Mouse (Mus musculus): ENCODE measurements around the gene Krt33b. TPM values are rescaled to one million over a fixed set of nuclear protein-coding genes. Genes with fewer than 3 reads are reported as not detected.

The Krt33b gene
- polyA plus RNA-seq (2015; fragmentation: Nextera tagmentation; extraction: Ambion mirVana): 0.14 and 0.22 TPM in 2 replicates

DNA sequence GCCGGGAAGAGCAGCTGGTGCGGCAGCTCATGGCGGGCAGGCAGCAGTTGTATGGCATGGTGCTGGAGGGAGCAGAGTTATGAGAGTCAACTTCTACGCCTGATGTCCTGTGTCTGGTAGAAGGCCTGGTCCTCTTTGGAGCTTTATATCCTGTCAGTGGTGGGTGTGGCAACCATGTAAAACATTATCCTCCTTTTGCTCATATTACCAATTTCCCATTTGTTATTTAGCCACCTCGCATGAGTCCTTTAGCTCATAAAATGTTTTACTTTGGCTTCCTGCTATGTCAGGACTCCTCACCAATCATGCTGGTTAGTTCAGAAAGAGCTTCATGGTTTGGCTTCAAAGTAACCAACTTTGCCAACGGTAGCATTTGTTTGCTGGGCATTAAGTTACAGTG lies at the start of gene Krt33b:
Gene Krt33b, minus strand, starts transcription at position 101 of the 400 bp plus-strand sequence.

DNA sequence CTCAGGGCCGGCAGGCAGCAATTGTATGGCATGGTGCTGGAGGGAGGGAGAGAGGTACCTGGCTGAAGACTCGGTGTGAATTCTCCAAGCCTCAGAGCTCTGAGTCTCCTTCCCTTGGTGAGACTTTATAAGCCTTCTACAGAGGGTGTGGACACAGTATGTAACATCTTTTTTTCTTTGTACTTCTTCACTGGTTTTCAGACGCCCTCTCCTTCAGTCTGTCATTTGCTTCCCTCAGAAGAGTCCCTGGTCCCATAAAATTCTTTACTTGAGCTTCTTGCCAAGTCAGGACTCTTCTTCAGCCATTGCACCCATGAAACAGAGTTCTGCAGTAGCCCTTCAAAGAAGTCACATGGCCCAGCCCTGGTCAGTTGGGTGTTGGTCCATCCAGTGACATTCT lies 20.8 kb upstream of the Krt33b start, which contains the start of gene Krt31:
Gene Krt31, minus strand, starts transcription at position 101 of the 400 bp plus-strand sequence.

DNA sequence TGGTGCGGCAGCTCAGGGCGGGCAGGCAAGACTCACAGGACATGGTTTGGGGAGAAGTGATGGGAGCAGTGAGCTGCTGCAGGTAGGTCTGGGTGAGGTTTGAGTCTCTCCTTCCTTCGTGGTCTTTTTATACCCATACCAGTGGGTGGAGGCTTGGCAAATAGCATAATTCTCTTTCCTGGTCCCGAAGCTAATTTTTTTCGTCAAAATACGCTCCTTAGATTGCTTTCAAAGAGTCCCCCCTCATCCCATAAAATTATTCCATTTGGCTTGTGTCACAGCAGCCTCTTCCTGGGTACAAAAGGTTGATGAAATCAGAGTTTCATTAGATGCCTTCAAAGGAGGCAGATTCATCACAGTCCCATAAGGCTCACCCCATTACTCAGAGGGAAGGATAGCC lies 11.8 kb upstream of the Krt33b start, which contains the start of gene Krt34:
Gene Krt34, minus strand, starts transcription at position 101 of the 400 bp plus-strand sequence.

DNA sequence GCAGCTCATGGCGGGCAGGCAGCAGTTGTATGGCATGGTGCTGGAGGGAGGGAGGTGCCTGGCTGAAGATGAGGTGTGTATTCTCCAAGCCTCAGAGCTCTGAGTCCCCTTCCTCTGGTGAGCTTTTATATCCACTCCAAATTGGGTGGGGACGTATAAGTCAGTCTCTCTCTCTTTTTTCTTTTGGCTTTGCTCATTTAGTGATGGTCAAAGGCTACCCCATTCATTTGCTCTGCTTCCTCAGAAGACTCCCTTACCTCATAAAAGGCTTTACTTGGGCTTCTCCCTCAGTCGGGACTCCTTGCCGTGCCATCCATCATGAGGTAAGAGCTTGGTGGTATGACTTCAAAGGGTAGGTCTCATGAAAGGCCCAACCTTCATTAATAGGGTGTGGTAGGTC lies 13.6 kb downstream of the Krt33b start, which contains the start of gene Krt33a:
Gene Krt33a, minus strand, starts transcription at position 101 of the 400 bp plus-strand sequence.

DNA sequence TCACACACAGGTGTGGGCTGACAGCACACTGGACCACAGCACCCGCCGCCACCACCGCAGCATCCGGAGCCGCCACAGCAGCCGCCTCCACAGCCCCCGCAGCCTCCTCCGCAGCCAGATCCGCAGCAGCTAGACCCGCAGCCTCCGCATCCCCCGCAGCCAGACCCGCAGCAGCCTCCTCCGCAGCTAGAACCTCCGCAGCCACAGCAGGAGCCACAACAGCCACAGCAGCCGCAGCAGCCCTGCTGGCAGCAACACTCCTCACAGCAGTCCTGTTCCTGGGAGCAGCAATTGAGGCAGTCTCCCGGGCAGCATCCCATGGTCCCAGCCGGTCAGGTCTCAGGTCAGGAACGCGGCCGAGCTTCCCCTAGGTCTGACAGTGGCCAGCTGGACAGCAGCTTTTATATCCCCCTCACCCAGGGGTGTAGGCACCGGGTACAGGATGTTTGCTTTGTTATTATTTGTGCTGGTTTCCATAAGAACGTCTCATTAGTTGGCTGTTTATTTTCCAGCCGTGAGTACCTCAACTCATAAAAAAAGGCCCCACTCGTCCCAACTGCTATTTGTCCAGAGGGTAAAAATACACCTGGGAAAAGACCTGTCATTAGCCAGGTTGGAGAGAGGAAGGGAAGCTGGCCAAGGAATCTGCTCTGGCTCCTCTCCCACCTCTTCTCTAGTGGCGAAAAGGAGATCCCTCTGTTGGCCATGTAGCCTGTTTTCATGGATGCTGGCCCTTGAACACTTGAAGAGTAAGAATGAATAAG lies 35.9 kb downstream of the Krt33b start, which contains the start of gene Krtap17-1:
Gene Krtap17-1, minus strand, starts transcription at position 375 of the 764 bp plus-strand sequence.

DNA sequence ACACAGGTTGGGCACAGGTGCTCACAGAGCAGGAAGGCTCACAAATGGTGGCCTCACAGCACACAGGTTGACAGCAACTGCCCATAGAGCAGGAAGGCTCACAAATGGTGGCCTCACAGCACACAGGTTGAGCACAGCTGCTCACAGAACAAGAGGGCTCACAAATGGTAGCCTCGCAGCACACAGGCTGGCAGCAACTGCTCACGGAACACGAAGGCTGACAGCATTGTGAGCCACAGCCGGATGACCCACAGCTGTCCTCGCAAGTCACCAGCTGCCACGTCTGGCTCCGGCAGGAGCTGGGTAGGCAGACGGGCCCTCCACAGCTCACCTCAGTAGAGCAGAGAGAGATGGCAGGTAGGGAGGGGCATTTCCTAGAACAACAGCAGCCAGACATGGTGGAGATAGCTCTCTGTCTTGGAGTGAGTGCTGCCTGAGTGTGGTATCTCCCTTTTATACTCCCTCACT lies 43.5 kb downstream of the Krt33b start, which contains the start of gene Krtap16-1:
Gene Krtap16-1, minus strand, starts transcription at position 418 of the 468 bp plus-strand sequence.

DNA sequence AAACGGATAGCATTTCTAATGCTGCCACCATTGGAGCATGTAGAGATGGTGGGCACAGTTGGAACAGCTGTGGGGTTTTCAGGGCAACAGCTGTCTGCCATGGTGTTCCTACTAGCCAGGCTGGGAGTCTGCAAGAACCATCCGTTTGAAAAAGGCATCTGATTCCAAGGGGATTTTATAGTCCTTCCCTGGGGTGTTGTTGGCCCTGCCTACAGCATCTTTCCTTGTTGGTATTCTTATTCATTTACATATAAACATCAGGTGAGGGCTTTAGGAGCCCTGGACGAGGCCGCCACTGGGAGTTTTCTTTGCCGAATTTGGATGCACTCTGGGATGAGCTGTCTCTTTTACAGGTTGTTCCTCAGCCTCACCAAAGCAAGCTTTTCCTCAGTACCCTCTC lies 50.7 kb downstream of the Krt33b start, which contains the start of gene Krtap29-1:
Gene Krtap29-1, minus strand, starts transcription at position 101 of the 400 bp plus-strand sequence.

Other genes starting within 250 kb of the Krt33b start
- gene Krtap4-8, start 249.2 kb downstream of the Krt33b start, polyA plus RNA-seq (2015; fragmentation: Nextera tagmentation; extraction: Ambion mirVana): not detected in 2 replicates
- not detected in 2 replicates for gene Krtap4-9, start 244.7 kb downstream of the Krt33b start, polyA plus RNA-seq (2015; fragmentation: Nextera tagmentation; extraction: Ambion mirVana)
- gene Gm11596, start 236.4 kb downstream of the Krt33b start, polyA plus RNA-seq (2015; fragmentation: Nextera tagmentation; extraction: Ambion mirVana): not detected in 2 replicates
- gene Gm11569, start 230.9 kb downstream of the Krt33b start, polyA plus RNA-seq (2015; fragmentation: Nextera tagmentation; extraction: Ambion mirVana): not detected in 2 replicates
- not detected in 2 replicates for gene Gm11554, start 225.4 kb downstream of the Krt33b start, polyA plus RNA-seq (2015; fragmentation: Nextera tagmentation; extraction: Ambion mirVana)
- not detected in 2 replicates for gene Krtap4-13, start 220.0 kb downstream of the Krt33b start, polyA plus RNA-seq (2015; fragmentation: Nextera tagmentation; extraction: Ambion mirVana)
- not detected in 2 replicates for gene Gm11564, start 214.2 kb downstream of the Krt33b start, polyA plus RNA-seq (2015; fragmentation: Nextera tagmentation; extraction: Ambion mirVana)
- gene 2300003K06Rik, start 191.8 kb downstream of the Krt33b start, polyA plus RNA-seq (2015; fragmentation: Nextera tagmentation; extraction: Ambion mirVana): not detected in 2 replicates
- not detected in 2 replicates for gene Krtap4-16, start 178.3 kb downstream of the Krt33b start, polyA plus RNA-seq (2015; fragmentation: Nextera tagmentation; extraction: Ambion mirVana)
- gene Gm11568, start 172.0 kb downstream of the Krt33b start, polyA plus RNA-seq (2015; fragmentation: Nextera tagmentation; extraction: Ambion mirVana): not detected in 2 replicates
- not detected in 2 replicates for gene Gm11559, start 165.4 kb downstream of the Krt33b start, polyA plus RNA-seq (2015; fragmentation: Nextera tagmentation; extraction: Ambion mirVana)
- not detected in 2 replicates for gene Krtap9-1, start 156.5 kb downstream of the Krt33b start, polyA plus RNA-seq (2015; fragmentation: Nextera tagmentation; extraction: Ambion mirVana)
- gene Gm11567, start 150.7 kb downstream of the Krt33b start, polyA plus RNA-seq (2015; fragmentation: Nextera tagmentation; extraction: Ambion mirVana): not detected in 2 replicates
- not detected in 2 replicates for gene Krtap31-1, start 121.9 kb downstream of the Krt33b start, polyA plus RNA-seq (2015; fragmentation: Nextera tagmentation; extraction: Ambion mirVana)
- not detected in 2 replicates for gene Gm11565, start 115.1 kb downstream of the Krt33b start, polyA plus RNA-seq (2015; fragmentation: Nextera tagmentation; extraction: Ambion mirVana)
- not detected in 2 replicates for gene Krtap31-2, start 93.6 kb downstream of the Krt33b start, polyA plus RNA-seq (2015; fragmentation: Nextera tagmentation; extraction: Ambion mirVana)
- not detected in 2 replicates for gene Krtap9-5, start 81.4 kb downstream of the Krt33b start, polyA plus RNA-seq (2015; fragmentation: Nextera tagmentation; extraction: Ambion mirVana)
- gene Krtap29-1, start 50.8 kb downstream of the Krt33b start, polyA plus RNA-seq (2015; fragmentation: Nextera tagmentation; extraction: Ambion mirVana): not detected in 2 replicates
- 0.15 TPM in 2 replicates for gene Krtap16-1, start 43.3 kb downstream of the Krt33b start, polyA plus RNA-seq (2015; fragmentation: Nextera tagmentation; extraction: Ambion mirVana)
- 3.1 and 3.3 TPM in 2 replicates for gene Krtap17-1, start 35.9 kb downstream of the Krt33b start, polyA plus RNA-seq (2015; fragmentation: Nextera tagmentation; extraction: Ambion mirVana)
- gene Krt33a, start 13.7 kb downstream of the Krt33b start, polyA plus RNA-seq (2015; fragmentation: Nextera tagmentation; extraction: Ambion mirVana): not detected in 2 replicates
- gene Krt34, start 11.7 kb upstream of the Krt33b start, polyA plus RNA-seq (2015; fragmentation: Nextera tagmentation; extraction: Ambion mirVana): 0.09 TPM in 1 of 2 replicates, not detected in the other
- gene Krt31, start 20.7 kb upstream of the Krt33b start, polyA plus RNA-seq (2015; fragmentation: Nextera tagmentation; extraction: Ambion mirVana): not detected in 2 replicates
- not detected in 2 replicates for gene Krt32, start 58.4 kb upstream of the Krt33b start, polyA plus RNA-seq (2015; fragmentation: Nextera tagmentation; extraction: Ambion mirVana)
- gene Krt35, start 66.4 kb upstream of the Krt33b start, polyA plus RNA-seq (2015; fragmentation: Nextera tagmentation; extraction: Ambion mirVana): 0.19 and 0.25 TPM in 2 replicates
- gene Krt36, start 75.8 kb upstream of the Krt33b start, polyA plus RNA-seq (2015; fragmentation: Nextera tagmentation; extraction: Ambion mirVana): 0.09 TPM in 1 of 2 replicates, not detected in the other
- 0.18 and 0.27 TPM in 2 replicates for gene Krt13, start 91.7 kb upstream of the Krt33b start, polyA plus RNA-seq (2015; fragmentation: Nextera tagmentation; extraction: Ambion mirVana)
- 0.13 and 0.25 TPM in 2 replicates for gene Krt15, start 106.1 kb upstream of the Krt33b start, polyA plus RNA-seq (2015; fragmentation: Nextera tagmentation; extraction: Ambion mirVana)
- gene Krt19, start 118.8 kb upstream of the Krt33b start, polyA plus RNA-seq (2015; fragmentation: Nextera tagmentation; extraction: Ambion mirVana): 5.0 and 6.1 TPM in 2 replicates
- 0.09 and 0.15 TPM in 2 replicates for gene Krt9, start 163.4 kb upstream of the Krt33b start, polyA plus RNA-seq (2015; fragmentation: Nextera tagmentation; extraction: Ambion mirVana)
- 0.54 and 0.75 TPM in 2 replicates for gene Krt14, start 177.7 kb upstream of the Krt33b start, polyA plus RNA-seq (2015; fragmentation: Nextera tagmentation; extraction: Ambion mirVana)
- not detected in 2 replicates for gene Krt16, start 219.0 kb upstream of the Krt33b start, polyA plus RNA-seq (2015; fragmentation: Nextera tagmentation; extraction: Ambion mirVana)
- gene Krt17, start 231.2 kb upstream of the Krt33b start, polyA plus RNA-seq (2015; fragmentation: Nextera tagmentation; extraction: Ambion mirVana): 1.7 and 3.1 TPM in 2 replicates
- gene Krt42, start 240.0 kb upstream of the Krt33b start, polyA plus RNA-seq (2015; fragmentation: Nextera tagmentation; extraction: Ambion mirVana): 0.17 and 0.25 TPM in 2 replicates

All from neural tube, postnatal 0 days (tissue).